Mouse (Mus musculus): Measurements from ENCODE around the gene Hk2.

DNA sequence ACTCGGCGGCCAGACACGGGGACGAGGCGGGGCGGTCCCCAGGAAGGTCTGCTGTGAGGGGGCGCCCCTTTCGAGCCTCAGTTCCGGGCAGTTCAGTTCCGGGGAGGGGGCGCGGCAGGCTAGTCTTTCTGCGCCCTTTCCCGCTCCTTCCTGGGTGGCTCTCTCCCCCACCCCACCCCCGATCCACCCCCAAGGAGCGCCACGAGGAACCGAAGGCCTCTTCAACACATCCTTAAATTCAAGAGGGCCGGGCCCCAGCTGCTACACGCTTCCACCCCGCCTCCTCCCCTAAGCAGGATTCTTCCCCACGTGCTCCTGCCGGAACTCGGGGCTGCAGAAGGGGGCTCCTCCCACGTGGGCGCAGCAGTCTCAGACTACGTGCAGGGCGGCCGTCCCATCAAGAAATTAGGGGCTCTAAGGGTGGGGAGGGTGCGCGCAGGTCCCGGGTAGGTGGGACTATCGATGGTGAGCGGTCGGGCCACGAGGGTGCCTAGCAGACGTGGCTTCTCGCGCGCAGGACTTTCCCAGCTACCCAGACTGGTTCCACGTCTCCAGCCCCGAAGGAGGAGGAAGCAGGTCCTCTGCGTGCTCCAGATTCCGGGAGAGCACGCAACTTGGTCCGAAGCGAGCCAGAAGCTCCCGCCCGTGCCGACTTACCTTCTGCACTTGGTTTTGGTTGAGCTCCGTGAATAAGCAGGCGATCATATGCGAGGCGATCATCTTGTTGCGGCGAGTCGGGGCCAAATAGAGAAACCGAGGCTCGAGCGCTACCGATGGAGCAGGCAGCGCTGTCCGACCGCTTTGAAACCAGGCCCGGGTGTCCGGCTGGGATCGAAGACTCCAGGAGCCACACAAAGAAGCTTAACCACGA, 758 bp downstream of the Hk2 start:
- no peak for TF ChIP-seq CTCF (IDR thresholded peaks at IDR 0.05; ENCODE audit: low read depth)
- TF ChIP-seq EP300 (IDR thresholded peaks at IDR 0.05; ENCODE audit: low read depth): no peak
